Mouse (Mus musculus) liver, embryonic 15.5 days (tissue): ENCODE measurements around the gene Ccdc18. TPM values are rescaled to one million over a fixed set of nuclear protein-coding genes. Genes with fewer than 3 reads are reported as not detected.
A peak's percentile ranks its signal among the peaks of the same experiment; 100 is the strongest.
"Not testable (repeated sequence)": the region's sequence is repeated elsewhere in the genome, so short reads cannot be mapped to it uniquely, and the experiment has no call there.

Experiments used
- ATAC-seq: fragments of 200-750 bp; cut with Nextera tagmentation; 2 replicates; pipeline ENCODE4 v1.8.0; 2017; ENCODE audit warnings: moderate number of reproducible peaks, mild to moderate bottlenecking, moderate library complexity; ENCODE audit not compliant: insufficient read depth
- H3K27ac ChIP-seq: fragments of 300-500 bp; sonication (generic); replicated peaks from 2 replicates; pipeline ENCODE4 v1.5.1; 2015; ENCODE audit warnings: mild to moderate bottlenecking, inconsistent platforms
- H3K27me3 ChIP-seq: fragments of 300-500 bp; sonication (generic); 2 replicates; pipeline ENCODE4 v1.6.1; 2015; ENCODE audit warnings: mild to moderate bottlenecking, inconsistent platforms
- H3K36me3 ChIP-seq: fragments of 300-500 bp; sonication (generic); replicated peaks from 2 replicates; pipeline ENCODE4 v1.6.1; 2015; ENCODE audit warnings: moderate library complexity, mild to moderate bottlenecking, inconsistent platforms
- H3K4me1 ChIP-seq: fragments of 300-500 bp; sonication (generic); replicated peaks from 2 replicates; pipeline ENCODE4 v1.6.1; 2015; ENCODE audit warnings: inconsistent platforms
- H3K4me2 ChIP-seq: fragments of 300-500 bp; sonication (generic); 2 replicates; pipeline ENCODE4 v1.6.1; 2015; ENCODE audit warnings: moderate library complexity, mild to moderate bottlenecking, inconsistent platforms
- H3K4me3 ChIP-seq: fragments of 300-500 bp; sonication (generic); replicated peaks from 2 replicates; pipeline ENCODE4 v1.5.1; 2015; ENCODE audit warnings: mild to moderate bottlenecking, inconsistent platforms
- H3K9ac ChIP-seq: fragments of 300-500 bp; sonication (generic); 2 replicates; pipeline ENCODE4 v1.6.1; 2015; ENCODE audit warnings: moderate library complexity, mild to moderate bottlenecking, inconsistent platforms
- H3K9me3 ChIP-seq: fragments of 300-500 bp; sonication (generic); replicated peaks from 2 replicates; pipeline ENCODE4 v1.6.1; 2016; ENCODE audit warnings: inconsistent platforms
- WGBS: fragments of 180-500 bp; shearing (Covaris S2); methylation state at CpG from one replicate; pipeline ENCODE4 v1.1.7; 2015; ENCODE audit warnings: mixed read lengths; ENCODE audit not compliant: insufficient replicate concordance; 5-methylcytosine and 5-hydroxymethylcytosine counted together
- polyA plus RNA-seq: library from polyadenylated mRNA; unstranded; fragments of >200 nt; fragmentation: Nextera tagmentation; extraction: Ambion mirVana; gene quantifications from 2 replicates; pipeline ENCODE4 v1.2.1, GENCODE M21; 2015

Ccdc18 gene
- polyA plus RNA-seq, 1 experiment from 2014 or later, result 4.6 TPM

DNA sequence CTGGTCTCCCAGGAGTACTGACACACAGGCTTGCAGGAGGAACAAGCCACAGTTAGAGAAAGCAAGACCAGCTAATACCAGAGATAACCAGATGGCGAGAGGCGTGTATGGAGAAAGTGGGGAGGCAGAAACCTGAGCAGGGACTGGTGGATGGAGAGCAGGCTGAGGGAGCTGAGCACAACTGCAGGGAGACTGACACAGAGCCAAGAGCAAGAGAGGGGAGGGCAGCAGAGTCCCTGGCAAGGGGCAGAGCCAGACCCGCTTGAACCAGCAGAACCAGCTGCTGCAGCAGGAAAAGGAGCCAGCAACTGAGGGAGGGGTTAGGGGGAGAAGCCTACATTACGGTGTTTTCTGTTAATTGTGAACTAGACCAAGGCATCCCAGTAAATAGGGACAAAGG is 130.0 kb downstream of the Ccdc18 start:
- H3K9me3 ChIP-seq, result no peaks in the 10 kb centered on the region
- H3K36me3 ChIP-seq, result no peaks in the 10 kb centered on the region
- H3K4me1 ChIP-seq, result peaks cover 54% of the 10 kb centered on the region
- ATAC-seq, result peak; percentile 77
- H3K4me2 ChIP-seq, result peak overlapping the region; percentile 36
- no peak overlapping the region for H3K4me3 ChIP-seq
- peak overlapping the region; percentile 57 for H3K27ac ChIP-seq
- no peaks in the 10 kb centered on the region for H3K27me3 ChIP-seq
- H3K9ac ChIP-seq, result no peak overlapping the region; the same call in 1 of the 2 replicates
- 24% methylated on average over 4 of the region's 4 CpGs for WGBS

DNA sequence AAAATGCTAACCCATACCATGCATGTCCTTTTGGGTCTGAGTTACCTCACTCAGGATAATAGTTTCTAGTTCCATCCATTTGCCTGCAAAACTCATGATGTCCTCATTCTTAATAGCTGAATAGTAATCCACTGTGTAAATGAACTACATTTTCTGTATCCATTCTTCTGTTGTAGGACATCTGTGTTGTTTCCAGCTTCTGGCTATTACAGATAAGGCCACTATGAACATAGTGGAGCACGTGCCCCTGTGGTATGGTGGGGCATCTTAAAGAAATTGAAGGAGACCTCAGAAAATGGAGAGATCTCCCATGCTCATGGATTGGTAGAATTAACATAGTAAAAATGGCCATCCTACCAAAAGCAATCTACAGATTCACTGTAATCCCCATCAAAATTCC is 131.1 kb downstream of the Ccdc18 start:
- ATAC-seq, H3K27me3 ChIP-seq, H3K4me2 ChIP-seq, H3K9me3 ChIP-seq, H3K9ac ChIP-seq, H3K36me3 ChIP-seq, H3K4me3 ChIP-seq: not testable (repeated sequence)
- H3K27ac ChIP-seq, result peak overlapping the region; percentile 57
- H3K4me1 ChIP-seq, result peaks cover 63% of the 10 kb centered on the region
- 21% methylated on average over 1 of the region's 1 CpGs for WGBS

DNA sequence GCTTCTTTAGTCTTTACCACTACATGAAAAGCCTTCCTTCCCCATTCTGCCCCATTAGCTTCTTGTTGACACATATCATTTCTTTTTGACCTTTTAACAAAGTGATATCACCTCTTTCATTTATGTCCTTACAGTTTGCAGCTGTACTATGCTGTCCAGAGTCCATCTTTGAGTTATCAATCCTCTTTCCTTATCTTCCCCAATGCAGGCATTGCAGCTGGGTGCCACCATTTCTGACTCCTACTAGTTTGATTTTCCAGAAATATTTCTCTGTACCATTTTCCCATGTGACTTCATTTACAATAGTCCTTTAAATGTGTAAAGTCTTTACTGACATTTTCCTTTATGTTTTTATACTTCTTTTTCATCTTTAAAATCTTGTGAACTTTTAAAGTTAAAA is 134.3 kb downstream of the Ccdc18 start:
- no peak overlapping the region for H3K4me3 ChIP-seq
- H3K9me3 ChIP-seq, result no peaks in the 10 kb centered on the region
- H3K9ac ChIP-seq, result no peak overlapping the region
- no peak for ATAC-seq
- H3K27me3 ChIP-seq, result no peaks in the 10 kb centered on the region
- no peaks in the 10 kb centered on the region for H3K36me3 ChIP-seq
- peak overlapping the region; percentile 73 for H3K27ac ChIP-seq
- H3K4me1 ChIP-seq, result peaks cover 77% of the 10 kb centered on the region
- peak overlapping the region; percentile 35 for H3K4me2 ChIP-seq

DNA sequence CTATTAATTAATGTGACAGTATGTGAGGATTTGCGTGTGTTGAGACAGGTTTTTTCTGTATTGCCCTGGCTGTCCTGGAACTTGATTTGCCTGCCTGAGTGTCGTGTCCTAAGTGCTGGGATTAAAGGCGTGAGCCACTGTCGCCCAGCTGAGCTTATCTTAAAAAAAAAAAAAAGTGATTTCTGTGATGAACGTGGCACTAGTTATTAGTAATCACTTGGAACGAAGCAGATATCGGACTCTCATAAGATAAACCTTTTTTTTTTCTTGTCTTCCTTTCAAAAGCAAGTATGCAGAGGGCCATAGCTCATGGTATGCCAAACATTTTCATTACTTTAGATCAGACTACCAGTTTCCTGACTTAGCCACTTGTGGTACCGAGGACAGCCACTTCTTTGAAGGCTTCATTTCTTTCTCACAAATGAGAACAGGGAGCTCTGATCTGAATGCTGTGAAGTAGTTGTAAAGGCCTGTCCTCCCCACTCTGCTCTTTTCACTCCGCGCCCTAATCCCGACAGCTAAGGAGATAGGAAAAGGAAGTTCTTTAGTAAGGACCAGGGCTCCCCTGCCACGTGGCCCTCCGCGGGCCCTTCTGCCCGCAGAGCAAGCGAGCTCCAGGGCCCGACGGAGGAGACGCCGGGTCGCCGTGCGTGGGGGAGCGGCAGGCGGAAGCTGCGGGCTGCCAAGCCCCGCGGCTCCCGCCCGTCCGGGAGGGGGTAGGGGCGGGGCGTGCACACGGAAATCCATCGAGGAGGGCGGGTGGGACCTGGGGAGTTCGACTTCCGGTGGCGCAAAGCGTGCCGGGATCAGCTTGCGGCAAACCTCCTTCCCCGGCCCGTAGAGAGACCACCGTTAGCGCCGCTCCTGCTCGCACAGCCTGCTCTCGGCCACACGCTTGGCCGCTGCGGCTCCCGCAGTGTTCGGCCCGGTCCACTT is 135.7 kb downstream of the Ccdc18 start, which contains the start of gene Dr1:
TSS of gene Dr1 (plus strand) at position 771 of the 936 bp plus-strand sequence.
- ATAC-seq, result peak; percentile 95
- H3K4me1 ChIP-seq, result peaks cover 74% of the 10 kb centered on the region
- no peaks in the 10 kb centered on the region for H3K27me3 ChIP-seq
- peak within 1 kb of the TSS; percentile 87 for H3K4me3 ChIP-seq
- WGBS, result 1% methylated on average over 55 of the region's 55 CpGs
- peak within 1 kb of the TSS; percentile 86 for H3K4me2 ChIP-seq
- H3K27ac ChIP-seq, result peak within 1 kb of the TSS; percentile 96
- no peaks in the 10 kb centered on the region for H3K9me3 ChIP-seq
- H3K36me3 ChIP-seq, result peaks cover 10% of the 10 kb centered on the region
- peak within 1 kb of the TSS; percentile 96 for H3K9ac ChIP-seq

DNA sequence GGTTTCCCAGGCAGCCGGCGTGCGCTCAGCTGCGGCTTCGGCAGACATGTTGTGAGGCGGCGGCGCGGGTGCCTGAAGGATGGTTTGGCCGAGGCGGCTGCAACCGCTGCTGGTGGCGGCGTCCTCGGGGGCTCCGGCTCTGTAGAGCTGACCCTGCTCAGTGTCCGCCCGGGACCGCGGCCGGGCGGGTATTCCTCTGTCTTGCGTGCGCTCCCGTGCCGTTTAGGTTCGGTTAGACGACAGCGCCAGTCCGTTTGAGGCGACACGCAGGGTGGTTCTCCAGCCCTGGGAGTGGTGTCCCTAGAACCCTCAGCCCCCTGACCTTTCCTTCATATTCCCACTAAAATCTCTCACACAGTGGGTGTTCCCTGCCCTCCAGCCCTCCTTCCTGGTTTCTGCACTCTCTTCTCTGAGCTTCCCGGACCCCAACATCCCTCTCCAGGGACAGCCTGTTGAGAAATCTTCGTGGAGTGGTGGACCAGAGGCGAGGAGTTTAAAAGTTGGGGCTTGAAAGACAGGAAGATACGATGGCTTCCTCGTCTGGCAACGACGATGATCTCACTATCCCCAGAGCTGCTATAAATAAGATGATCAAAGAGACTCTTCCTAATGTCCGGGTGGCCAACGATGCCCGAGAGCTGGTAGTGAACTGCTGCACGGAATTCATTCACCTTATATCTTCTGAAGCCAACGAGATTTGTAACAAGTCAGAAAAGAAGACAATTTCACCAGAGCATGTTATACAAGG is 136.6 kb downstream of the Ccdc18 start:
- Histone ChIP-seq H3K4me1 (peaks cover 72% of the 10 kb centered on the region), H3K27me3 (no peaks in the 10 kb centered on the region), H3K4me3 (peak overlapping the region; percentile 87), H3K27ac (peak overlapping the region; percentile 96), H3K9me3 (no peaks in the 10 kb centered on the region), H3K4me2 (peak overlapping the region; percentile 86), H3K36me3 (peaks cover 16% of the 10 kb centered on the region), H3K9ac (peak overlapping the region; percentile 96)
- ATAC-seq, result peak; percentile 72
- WGBS, result under 1% methylated on average over 44 of the region's 44 CpGs

DNA sequence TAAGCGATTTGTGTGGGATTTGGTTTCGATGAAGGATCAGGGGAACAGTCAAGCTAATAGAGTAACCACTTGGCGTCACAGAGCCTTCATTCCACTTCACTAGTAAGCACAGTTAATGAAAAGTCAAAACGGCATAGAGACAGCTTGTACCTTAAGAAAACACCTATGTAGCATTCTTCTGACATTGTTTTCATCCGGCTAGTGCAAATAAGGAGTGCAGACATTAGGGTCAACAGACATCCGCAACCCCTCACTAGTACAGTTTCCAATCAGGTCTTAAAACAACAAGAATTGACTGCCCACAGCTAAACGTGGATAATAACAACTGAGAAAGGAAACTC is 137.1 kb downstream of the Ccdc18 start:
- Histone ChIP-seq H3K4me1 (peaks cover 69% of the 10 kb centered on the region), H3K4me3 (peak overlapping the region; percentile 87), H3K9ac (peak overlapping the region; percentile 96), H3K27me3 (no peaks in the 10 kb centered on the region), H3K27ac (peak overlapping the region; percentile 96), H3K9me3 (no peaks in the 10 kb centered on the region), H3K36me3 (peaks cover 19% of the 10 kb centered on the region), H3K4me2 (peak overlapping the region; percentile 86)
- ATAC-seq, result no peak
- 2% methylated on average over 7 of the region's 7 CpGs for WGBS

DNA sequence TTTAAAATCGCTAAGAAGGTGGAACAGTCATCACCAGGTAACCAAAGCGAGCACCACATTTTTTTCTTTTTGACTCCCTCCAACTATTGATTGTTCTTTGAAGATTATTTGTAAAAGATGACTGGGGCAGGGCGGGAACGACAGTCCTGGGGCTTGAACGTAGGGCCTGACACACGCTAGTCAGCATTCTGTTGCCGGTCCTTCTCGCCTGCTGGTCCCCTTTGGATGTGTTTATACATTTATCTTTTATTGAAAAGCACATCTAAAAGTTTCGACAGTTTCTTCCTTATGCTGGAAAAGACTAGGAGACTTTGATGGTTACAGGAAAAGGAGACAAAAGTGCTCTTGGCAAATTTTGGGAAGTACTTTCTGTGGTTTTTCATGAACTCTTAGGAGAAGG is 137.7 kb downstream of the Ccdc18 start:
- Histone ChIP-seq H3K36me3 (peaks cover 24% of the 10 kb centered on the region), H3K4me2 (peak overlapping the region; percentile 86), H3K27me3 (no peaks in the 10 kb centered on the region), H3K9ac (peak overlapping the region; percentile 96), H3K27ac (peak overlapping the region; percentile 96), H3K4me3 (peak overlapping the region; percentile 87), H3K9me3 (no peaks in the 10 kb centered on the region), H3K4me1 (peaks cover 62% of the 10 kb centered on the region)
- no peak for ATAC-seq
- 4% methylated on average over 9 of the region's 9 CpGs for WGBS

DNA sequence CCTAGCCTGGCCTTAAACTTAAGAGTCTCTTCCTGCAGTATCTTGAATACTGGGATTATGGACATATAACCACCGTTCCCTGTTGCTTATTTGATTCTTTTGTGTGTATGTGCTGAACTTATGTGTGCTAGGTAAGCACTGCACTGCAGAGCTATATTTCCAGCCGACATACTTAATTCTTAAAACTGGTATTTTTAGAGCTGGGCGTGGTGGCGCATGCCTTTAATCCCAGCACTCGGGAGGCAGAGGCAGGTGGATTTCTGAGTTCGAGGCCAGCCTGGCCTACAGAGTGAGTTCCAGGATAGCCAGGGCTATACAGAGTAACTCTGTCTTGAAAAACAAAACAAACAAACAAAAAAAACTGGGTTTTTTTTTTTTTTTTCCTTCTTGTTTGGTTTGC is 138.7 kb downstream of the Ccdc18 start:
- not testable (repeated sequence) for H3K27ac ChIP-seq, H3K27me3 ChIP-seq, H3K9ac ChIP-seq, H3K9me3 ChIP-seq, ATAC-seq
- 69% methylated on average over 6 of the region's 6 CpGs for WGBS
- peak overlapping the region; percentile 87 for H3K4me3 ChIP-seq
- H3K4me2 ChIP-seq, result peak overlapping the region; percentile 86
- H3K36me3 ChIP-seq, result peaks cover 30% of the 10 kb centered on the region
- H3K4me1 ChIP-seq, result peaks cover 53% of the 10 kb centered on the region

Other genes starting within 250 kb of the Ccdc18 start
- gene Rpl5, start 232.4 kb upstream of the Ccdc18 start, polyA plus RNA-seq, result 26.1 and 26.7 TPM in 2 replicates
- gene Fam69a, start 145.8 kb upstream of the Ccdc18 start, polyA plus RNA-seq, result 7.8 and 8.9 TPM in 2 replicates
- 33.2 and 36.6 TPM in 2 replicates for gene Mtf2, start 67.2 kb upstream of the Ccdc18 start, polyA plus RNA-seq
- gene Tmed5, start 255 bp upstream of the Ccdc18 start, polyA plus RNA-seq, result 18.0 and 22.1 TPM in 2 replicates
- gene Dr1, start 136.0 kb downstream of the Ccdc18 start, polyA plus RNA-seq, result 25.0 and 25.6 TPM in 2 replicates
- gene Pigg, start 179.7 kb downstream of the Ccdc18 start, polyA plus RNA-seq, result 3.1 TPM in 2 replicates
- gene Gm42517, start 235.0 kb downstream of the Ccdc18 start, polyA plus RNA-seq, result 0.06 TPM in 1 of 2 replicates, not detected in the other